Mouse (Mus musculus): ENCODE results near the gene Bbs1. TPM values are rescaled to one million over a fixed set of nuclear protein-coding genes. Genes with fewer than 3 reads are reported as not detected.

The Bbs1 gene
- polyA plus RNA-seq, 1 experiment from 2014 or later, result 9.0 TPM

Other genes with a start within 250 kb of the Bbs1 start
- 4.1 and 5.0 TPM in 2 replicates for gene Gm960, start 208.0 kb downstream of the Bbs1 start, polyA plus RNA-seq (2014; fragmentation: Nextera tagmentation; extraction: Ambion mirVana)
- gene Sptbn2, start 195.5 kb downstream of the Bbs1 start, polyA plus RNA-seq (2014; fragmentation: Nextera tagmentation; extraction: Ambion mirVana), result 25.0 and 31.9 TPM in 2 replicates
- 185 and 194 TPM in 2 replicates for gene Rbm4b, start 150.1 kb downstream of the Bbs1 start, polyA plus RNA-seq (2014; fragmentation: Nextera tagmentation; extraction: Ambion mirVana)
- gene Rbm4, start 112.7 kb downstream of the Bbs1 start, polyA plus RNA-seq (2014; fragmentation: Nextera tagmentation; extraction: Ambion mirVana), result 132 and 140 TPM in 2 replicates
- 9.4 TPM in 2 replicates for gene Gm21992, start 95.0 kb downstream of the Bbs1 start, polyA plus RNA-seq (2014; fragmentation: Nextera tagmentation; extraction: Ambion mirVana)
- 69.1 and 79.5 TPM in 2 replicates for gene Rbm14, start 95.0 kb downstream of the Bbs1 start, polyA plus RNA-seq (2014; fragmentation: Nextera tagmentation; extraction: Ambion mirVana)
- gene Ccs, start 67.3 kb downstream of the Bbs1 start, polyA plus RNA-seq (2014; fragmentation: Nextera tagmentation; extraction: Ambion mirVana), result 34.3 and 40.1 TPM in 2 replicates
- gene Ccdc87, start 67.3 kb downstream of the Bbs1 start, polyA plus RNA-seq (2014; fragmentation: Nextera tagmentation; extraction: Ambion mirVana), result 0.50 and 0.69 TPM in 2 replicates
- 43.9 and 51.5 TPM in 2 replicates for gene Ctsf, start 51.5 kb downstream of the Bbs1 start, polyA plus RNA-seq (2014; fragmentation: Nextera tagmentation; extraction: Ambion mirVana)
- 0.78 and 0.88 TPM in 2 replicates for gene Actn3, start 28.7 kb downstream of the Bbs1 start, polyA plus RNA-seq (2014; fragmentation: Nextera tagmentation; extraction: Ambion mirVana)
- gene Zdhhc24, start 28.0 kb downstream of the Bbs1 start, polyA plus RNA-seq (2014; fragmentation: Nextera tagmentation; extraction: Ambion mirVana), result 11.4 and 12.9 TPM in 2 replicates
- 100.0 and 103 TPM in 2 replicates for gene Dpp3, start 21.7 kb upstream of the Bbs1 start, polyA plus RNA-seq (2014; fragmentation: Nextera tagmentation; extraction: Ambion mirVana)
- gene Peli3, start 36.5 kb upstream of the Bbs1 start, polyA plus RNA-seq (2014; fragmentation: Nextera tagmentation; extraction: Ambion mirVana), result 4.9 and 7.8 TPM in 2 replicates
- gene Mrpl11, start 55.5 kb upstream of the Bbs1 start, polyA plus RNA-seq (2014; fragmentation: Nextera tagmentation; extraction: Ambion mirVana), result 145 and 148 TPM in 2 replicates
- 0.08 and 0.14 TPM in 2 replicates for gene Npas4, start 83.7 kb upstream of the Bbs1 start, polyA plus RNA-seq (2014; fragmentation: Nextera tagmentation; extraction: Ambion mirVana)
- gene Slc29a2, start 117.2 kb upstream of the Bbs1 start, polyA plus RNA-seq (2014; fragmentation: Nextera tagmentation; extraction: Ambion mirVana), result 7.4 and 8.0 TPM in 2 replicates
- 45.4 and 55.1 TPM in 2 replicates for gene B4gat1, start 132.2 kb upstream of the Bbs1 start, polyA plus RNA-seq (2014; fragmentation: Nextera tagmentation; extraction: Ambion mirVana)
- gene AC124502.3, start 132.3 kb upstream of the Bbs1 start, polyA plus RNA-seq (2014; fragmentation: Nextera tagmentation; extraction: Ambion mirVana), result 1.2 and 1.7 TPM in 2 replicates
- gene Brms1, start 134.7 kb upstream of the Bbs1 start, polyA plus RNA-seq (2014; fragmentation: Nextera tagmentation; extraction: Ambion mirVana), result 56.2 and 56.8 TPM in 2 replicates
- gene Rin1, start 143.9 kb upstream of the Bbs1 start, polyA plus RNA-seq (2014; fragmentation: Nextera tagmentation; extraction: Ambion mirVana), result 1.3 and 1.4 TPM in 2 replicates
- gene Cd248, start 161.4 kb upstream of the Bbs1 start, polyA plus RNA-seq (2014; fragmentation: Nextera tagmentation; extraction: Ambion mirVana), result 12.5 and 16.2 TPM in 2 replicates
- gene Tmem151a, start 178.9 kb upstream of the Bbs1 start, polyA plus RNA-seq (2014; fragmentation: Nextera tagmentation; extraction: Ambion mirVana), result 5.4 and 7.5 TPM in 2 replicates
- 71.6 and 95.5 TPM in 2 replicates for gene Yif1a, start 181.9 kb upstream of the Bbs1 start, polyA plus RNA-seq (2014; fragmentation: Nextera tagmentation; extraction: Ambion mirVana)
- 350 and 370 TPM in 2 replicates for gene Cnih2, start 191.9 kb upstream of the Bbs1 start, polyA plus RNA-seq (2014; fragmentation: Nextera tagmentation; extraction: Ambion mirVana)
- 247 and 250 TPM in 2 replicates for gene Rab1b, start 200.4 kb upstream of the Bbs1 start, polyA plus RNA-seq (2014; fragmentation: Nextera tagmentation; extraction: Ambion mirVana)
- gene Klc2, start 211.9 kb upstream of the Bbs1 start, polyA plus RNA-seq (2014; fragmentation: Nextera tagmentation; extraction: Ambion mirVana), result 26.2 and 41.1 TPM in 2 replicates